Mouse (Mus musculus) spleen, postnatal 10 days (tissue): ENCODE results near the gene Adarb1.

ENCODE experiments used
- DNase-seq, 2 experiments: peaks; one replicate each; pipeline ENCODE4 v3.0.0; 2021 to 2022; ENCODE audit warnings: low spot score in 2 of 2

Adarb1 gene

GRCm38 (mm10) chr10:77435343-77435742 lies 17.3 kb upstream of the Adarb1 start:
- DNase-seq, result no peak

- DNase-seq, result no peak
Measured at GRCm38 (mm10) chr10:77434457-77435151, 16.5 kb upstream of the Adarb1 start.

GRCm38 (mm10) chr10:77434076-77434456 lies 16.0 kb upstream of the Adarb1 start:
- no peak for DNase-seq

GRCm38 (mm10) chr10:77430771-77431170 lies 12.7 kb upstream of the Adarb1 start:
- DNase-seq, result no peak

- DNase-seq, result no peak
Measured at GRCm38 (mm10) chr10:77429921-77430320, 11.9 kb upstream of the Adarb1 start.

GRCm38 (mm10) chr10:77427610-77428009 lies 9.5 kb upstream of the Adarb1 start:
- no peak for DNase-seq

GRCm38 (mm10) chr10:77420190-77420589 lies 2.1 kb upstream of the Adarb1 start:
- no peak for DNase-seq

GRCm38 (mm10) chr10:77417240-77418102 lies 599 bp downstream of the Adarb1 start:
- DNase-seq, result peak; percentile 15 to 21

- DNase-seq, result no peak
Measured at GRCm38 (mm10) chr10:77416666-77417239, 1.3 kb downstream of the Adarb1 start.

GRCm38 (mm10) chr10:77415867-77416266 lies 2.2 kb downstream of the Adarb1 start:
- no peak for DNase-seq

- no peak for DNase-seq
Measured at GRCm38 (mm10) chr10:77413791-77414190, 4.3 kb downstream of the Adarb1 start.

- no peak for DNase-seq
Measured at GRCm38 (mm10) chr10:77409154-77409553, 8.9 kb downstream of the Adarb1 start.

GRCm38 (mm10) chr10:77408241-77408640 lies 9.8 kb downstream of the Adarb1 start:
- DNase-seq, result no peak

GRCm38 (mm10) chr10:77406486-77406885 lies 11.6 kb downstream of the Adarb1 start:
- no peak for DNase-seq

- no peak for DNase-seq
Measured at GRCm38 (mm10) chr10:77402463-77402862, 15.6 kb downstream of the Adarb1 start.

- no peak for DNase-seq
Measured at GRCm38 (mm10) chr10:77401039-77401438, 17.0 kb downstream of the Adarb1 start.

GRCm38 (mm10) chr10:77399938-77400337 lies 18.1 kb downstream of the Adarb1 start:
- DNase-seq, result no peak

GRCm38 (mm10) chr10:77398082-77398481 lies 20.0 kb downstream of the Adarb1 start:
- DNase-seq, result no peak

GRCm38 (mm10) chr10:77397056-77397642 lies 20.9 kb downstream of the Adarb1 start:
- DNase-seq, result no peak

GRCm38 (mm10) chr10:77396015-77396414 lies 22.1 kb downstream of the Adarb1 start:
- no peak for DNase-seq

GRCm38 (mm10) chr10:77391072-77391471 lies 27.0 kb downstream of the Adarb1 start:
- DNase-seq, result no peak

- no peak for DNase-seq
Measured at GRCm38 (mm10) chr10:77387558-77387957, 30.5 kb downstream of the Adarb1 start.
